Mouse (Mus musculus) liver, adult 2 months (tissue): ENCODE measurements around the gene Fkbp8.

Source experiments
- CTCF ChIP-seq: fragments of 200-500 bp; IDR thresholded peaks from 2 replicates; pipeline ENCODE4 v1.5.1; 2011; ENCODE audit warnings: low read depth, low read length, control low read depth
- POLR2A ChIP-seq: fragments of 200-500 bp; IDR thresholded peaks from 2 replicates; pipeline ENCODE4 v1.6.1; 2011; ENCODE audit warnings: low read length, control low read depth; ENCODE audit not compliant: insufficient read depth; ENCODE audit errors: extremely low read depth

DNA sequence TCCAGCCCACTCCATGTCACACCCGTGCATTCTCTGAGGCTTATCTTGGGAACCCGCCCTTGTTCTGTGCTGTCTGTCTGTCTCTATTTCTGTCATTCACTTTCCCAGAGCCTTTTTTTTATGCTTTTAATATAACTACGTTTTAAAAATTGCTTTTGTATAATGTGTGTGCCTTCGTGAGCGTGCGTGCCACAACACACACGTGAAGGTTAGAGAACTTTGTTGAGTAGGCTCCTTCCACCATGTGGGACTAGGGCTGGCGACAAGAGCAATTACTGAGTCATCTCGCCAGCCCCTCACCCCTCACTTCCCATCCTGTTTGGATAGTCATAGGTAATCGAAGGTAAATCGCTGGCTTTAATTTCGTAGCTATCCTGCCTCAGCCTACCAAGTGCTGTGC is 25.0 kb upstream of the Fkbp8 start:
- TF ChIP-seq CTCF (no peak), POLR2A (no peak)
